In genomic region chr6:83914720-83915271, GRCm38 (mm10) we compare ENCODE assay signal across 7 mouse cellular contexts. TPM values are rescaled to one million over a fixed set of nuclear protein-coding genes. Genes with fewer than 3 reads are reported as not detected.
DNase-seq lines count a peak whose midpoint lies in the region; ATAC-seq lines count a peak whose summit lies in the region.

No protein-coding gene starts in this region.

- DNase-seq in neural tube, embryonic 11.5 days (ENCODE audit: low spot score): no peak
- no peak for DNase-seq in neural tube, embryonic 10.5 days (ENCODE audit: extremely low spot score, low spot score)
- peak; percentile 29 for DNase-seq in c-Kit-positive CD71-positive TER-119-positive erythroid progenitor cells, embryonic 14.5 days (ENCODE audit: low spot score)
- DNase-seq in lung, postnatal 36 days: peak; percentile 29
- DNase-seq in ovary, adult 18-20 months (ENCODE audit: low spot score): no peak
- no peak for DNase-seq in gastrocnemius, adult 18-20 months (ENCODE audit: low spot score)

- H3K36me3 ChIP-seq in neural tube, embryonic 11.5 days (ENCODE audit: control insufficient read depth, insufficient read depth, low read length): no peaks in the 10 kb centered on the region
- H3K36me3 ChIP-seq in heart, embryonic 16.5 days (ENCODE audit: control insufficient read depth, insufficient read depth): no peaks in the 10 kb centered on the region

- under 1% methylated on average over 34 of the region's 40 CpGs for WGBS in neural tube, embryonic 11.5 days
- WGBS in heart, embryonic 16.5 days: under 1% methylated on average over 39 of the region's 40 CpGs

- H3K4me3 ChIP-seq in neural tube, embryonic 11.5 days (ENCODE audit: low read depth, low read length): peak overlapping the region; percentile 99
- H3K4me3 ChIP-seq in heart, embryonic 16.5 days (ENCODE audit: low read length): peak overlapping the region; percentile 88

- H3K27me3 ChIP-seq in neural tube, embryonic 11.5 days (ENCODE audit: control insufficient read depth, insufficient read depth, low read length): no peaks in the 10 kb centered on the region
- H3K27me3 ChIP-seq in heart, embryonic 16.5 days (ENCODE audit: control insufficient read depth, insufficient read depth, low read length): no peaks in the 10 kb centered on the region

- no peaks in the 10 kb centered on the region for H3K9me3 ChIP-seq in neural tube, embryonic 11.5 days (ENCODE audit: control insufficient read depth, low read length)
- H3K9me3 ChIP-seq in heart, embryonic 16.5 days (replicated peaks; ENCODE audit: control insufficient read depth, low read length): no peaks in the 10 kb centered on the region

- H3K9ac ChIP-seq in neural tube, embryonic 11.5 days (ENCODE audit: low read length): peak overlapping the region; percentile 100
- peak overlapping the region; percentile 98 for H3K9ac ChIP-seq in heart, embryonic 16.5 days (ENCODE audit: low read length)

- no peaks in the 10 kb centered on the region for H3K4me1 ChIP-seq in neural tube, embryonic 11.5 days (ENCODE audit: control insufficient read depth, insufficient read depth, low read length)
- no peaks in the 10 kb centered on the region for H3K4me1 ChIP-seq in heart, embryonic 16.5 days (ENCODE audit: control insufficient read depth, insufficient read depth, low read length)

- peak; percentile 60 for ATAC-seq in neural tube, embryonic 11.5 days (ENCODE audit: insufficient read depth, low FRiP score, low TSS enrichment)
- ATAC-seq in heart, embryonic 16.5 days (replicated peaks; ENCODE audit: extremely low read depth, insufficient read depth, low FRiP score): peak; percentile 78

- peak overlapping the region; percentile 94 for H3K27ac ChIP-seq in neural tube, embryonic 11.5 days (ENCODE audit: low read depth, low read length)
- H3K27ac ChIP-seq in heart, embryonic 16.5 days (ENCODE audit: low read length): peak overlapping the region; percentile 89

- peak overlapping the region; percentile 65 for H3K4me2 ChIP-seq in neural tube, embryonic 11.5 days (ENCODE audit: low read depth)
- peak overlapping the region; percentile 69 for H3K4me2 ChIP-seq in heart, embryonic 16.5 days (ENCODE audit: low read depth, low read length)

RNA-seq across cellular contexts. Expression of gene Zfp638, which starts 47.9 kb away (rescaled TPM):
- polyA plus RNA-seq in neural tube, embryonic 11.5 days (2014; fragmentation: Nextera tagmentation; extraction: Ambion mirVana): 98.1 and 102 TPM in 2 replicates
- 37.0 and 39.8 TPM in 2 replicates for polyA plus RNA-seq in heart, embryonic 16.5 days (2015; fragmentation: Nextera tagmentation; extraction: Ambion mirVana)
- total RNA-seq in gastrocnemius, adult 18-20 months (2021): 10 to 100 TPM; 33.6 to 44.5 TPM

Comparison
In these comparisons a context has a peak if more than half of its experiments do, and no peak if none do; other contexts are left out.
1. DNase-seq: peak in c-Kit-positive CD71-positive TER-119-positive erythroid progenitor cells, embryonic 14.5 days (single experiment) and lung, postnatal 36 days (single experiment); none in neural tube, embryonic 11.5 days (single experiment), neural tube, embryonic 10.5 days (single experiment), ovary, adult 18-20 months (single experiment) and gastrocnemius, adult 18-20 months (single experiment).